Mouse (Mus musculus) lung, embryonic 15.5 days (tissue): Measurements from ENCODE around the gene Cep152. TPM values are rescaled to one million over a fixed set of nuclear protein-coding genes. Genes with fewer than 3 reads are reported as not detected.

Experiments
- ATAC-seq: fragments of 200-750 bp; cut with Nextera tagmentation; 2 replicates; pipeline ENCODE4 v1.8.0; 2017; ENCODE audit warnings: moderate number of reproducible peaks, borderline replicate concordance; ENCODE audit not compliant: low FRiP score, low TSS enrichment; ENCODE audit errors: extremely low read depth
- H3K27ac ChIP-seq: fragments of 300-500 bp; sonication (generic); 2 replicates; pipeline ENCODE4 v1.5.1; 2015; ENCODE audit warnings: moderate library complexity, mild to moderate bottlenecking, inconsistent platforms
- H3K27me3 ChIP-seq: fragments of 300-500 bp; sonication (generic); 2 replicates; pipeline ENCODE4 v1.6.1; 2015; ENCODE audit warnings: inconsistent platforms
- H3K36me3 ChIP-seq: fragments of 300-500 bp; sonication (generic); 2 replicates; pipeline ENCODE4 v1.6.1; 2015; ENCODE audit warnings: inconsistent platforms
- H3K4me1 ChIP-seq: fragments of 300-500 bp; sonication (generic); 2 replicates; pipeline ENCODE4 v1.6.1; 2015; ENCODE audit warnings: inconsistent platforms
- H3K4me2 ChIP-seq: fragments of 300-500 bp; sonication (generic); 2 replicates; pipeline ENCODE4 v1.6.1; 2015; ENCODE audit warnings: inconsistent platforms, mild to moderate bottlenecking, moderate library complexity
- H3K4me3 ChIP-seq: fragments of 300-500 bp; sonication (generic); 2 replicates; pipeline ENCODE4 v1.5.1; 2015; ENCODE audit warnings: mild to moderate bottlenecking, inconsistent platforms
- H3K9ac ChIP-seq: fragments of 300-500 bp; sonication (generic); 2 replicates; pipeline ENCODE4 v1.6.1; 2015; ENCODE audit warnings: inconsistent platforms
- H3K9me3 ChIP-seq: fragments of 300-500 bp; sonication (generic); 2 replicates; pipeline ENCODE4 v1.6.1; 2016; ENCODE audit warnings: inconsistent platforms
- WGBS: fragments of 180-500 bp; shearing (Covaris S2); methylation state at CpG from one replicate; pipeline ENCODE4 v1.1.7; 2015; 5-methylcytosine and 5-hydroxymethylcytosine counted together
- polyA plus RNA-seq: library from polyadenylated mRNA; unstranded; fragments of >200 nt; fragmentation: Nextera tagmentation; extraction: Ambion mirVana; gene quantifications from 2 replicates; pipeline ENCODE4 v1.2.1, GENCODE M21; 2015

Cep152 gene
- polyA plus RNA-seq, 1 experiment from 2014 or later = 8.1 TPM

- H3K9me3 ChIP-seq = no peaks in the 10 kb centered on the region
- H3K4me2 ChIP-seq = no peak overlapping the region
- no peaks in the 10 kb centered on the region for H3K27me3 ChIP-seq
- H3K9ac ChIP-seq = no peak overlapping the region
- peaks cover 71% of the 10 kb centered on the region for H3K36me3 ChIP-seq
- no peak for ATAC-seq
- 92% methylated on average over 12 of the region's 12 CpGs for WGBS
- H3K4me3 ChIP-seq = no peak overlapping the region
- H3K4me1 ChIP-seq = no peaks in the 10 kb centered on the region
- H3K27ac ChIP-seq = no peak overlapping the region
Observed at GRCm38 (mm10) chr2:125589287-125589686, 35.6 kb downstream of the Cep152 start.

- Histone ChIP-seq H3K27ac (no peak overlapping the region), H3K4me1 (no peaks in the 10 kb centered on the region), H3K9me3 (no peaks in the 10 kb centered on the region), H3K4me2 (no peak overlapping the region), H3K27me3 (no peaks in the 10 kb centered on the region), H3K9ac (no peak overlapping the region), H3K4me3 (no peak overlapping the region), H3K36me3 (peaks cover 50% of the 10 kb centered on the region)
- 71% methylated on average over 5 of the region's 5 CpGs for WGBS
- ATAC-seq = no peak
Observed at GRCm38 (mm10) chr2:125581081-125581480, 43.8 kb downstream of the Cep152 start.

- Histone ChIP-seq H3K27ac (no peak overlapping the region), H3K36me3 (peaks cover 52% of the 10 kb centered on the region), H3K4me2 (no peak overlapping the region), H3K4me3 (no peak overlapping the region), H3K9ac (no peak overlapping the region), H3K9me3 (no peaks in the 10 kb centered on the region), H3K4me1 (no peaks in the 10 kb centered on the region), H3K27me3 (no peaks in the 10 kb centered on the region)
- no peak for ATAC-seq
- WGBS = 61% methylated on average over 4 of the region's 4 CpGs
Observed at GRCm38 (mm10) chr2:125577670-125578069, 47.2 kb downstream of the Cep152 start.

- Histone ChIP-seq H3K4me1 (no peaks in the 10 kb centered on the region), H3K27ac (no peak overlapping the region), H3K4me2 (no peak overlapping the region), H3K9ac (no peak overlapping the region), H3K4me3 (no peak overlapping the region), H3K27me3 (no peaks in the 10 kb centered on the region), H3K9me3 (no peaks in the 10 kb centered on the region), H3K36me3 (peaks cover 50% of the 10 kb centered on the region)
- WGBS = 87% methylated on average over 8 of the region's 8 CpGs
- ATAC-seq = no peak
Observed at GRCm38 (mm10) chr2:125576498-125576897, 48.4 kb downstream of the Cep152 start.

- no peak overlapping the region for H3K4me3 ChIP-seq
- no peaks in the 10 kb centered on the region for H3K27me3 ChIP-seq
- no peak overlapping the region for H3K9ac ChIP-seq
- WGBS = 92% methylated on average over 3 of the region's 3 CpGs
- no peak overlapping the region for H3K27ac ChIP-seq
- peaks cover 49% of the 10 kb centered on the region for H3K36me3 ChIP-seq
- H3K4me1 ChIP-seq = no peaks in the 10 kb centered on the region
- no peak for ATAC-seq
- no peaks in the 10 kb centered on the region for H3K9me3 ChIP-seq
- H3K4me2 ChIP-seq = no peak overlapping the region
Observed at GRCm38 (mm10) chr2:125575766-125576165, 49.1 kb downstream of the Cep152 start.

GRCm38 (mm10) chr2:125563884-125564283, 61.0 kb downstream of the Cep152 start:
- Histone ChIP-seq H3K4me3 (no peak overlapping the region), H3K9ac (no peak overlapping the region), H3K9me3 (no peaks in the 10 kb centered on the region), H3K4me2 (no peak overlapping the region), H3K27me3 (no peaks in the 10 kb centered on the region), H3K27ac (no peak overlapping the region), H3K36me3 (peaks cover 49% of the 10 kb centered on the region), H3K4me1 (no peaks in the 10 kb centered on the region)
- WGBS = 85% methylated on average over 11 of the region's 11 CpGs
- no peak for ATAC-seq

- Histone ChIP-seq H3K27ac (no peak overlapping the region), H3K36me3 (peaks cover 35% of the 10 kb centered on the region), H3K4me1 (no peaks in the 10 kb centered on the region), H3K9me3 (no peaks in the 10 kb centered on the region), H3K4me2 (no peak overlapping the region), H3K9ac (no peak overlapping the region), H3K27me3 (no peaks in the 10 kb centered on the region), H3K4me3 (no peak overlapping the region)
- ATAC-seq = no peak
- 90% methylated on average over 8 of the region's 8 CpGs for WGBS
Observed at GRCm38 (mm10) chr2:125562407-125562806, 62.5 kb downstream of the Cep152 start.

- 86% methylated on average over 6 of the region's 6 CpGs for WGBS
- Histone ChIP-seq H3K4me2 (no peak overlapping the region), H3K9ac (no peak overlapping the region), H3K4me3 (no peak overlapping the region), H3K9me3 (no peaks in the 10 kb centered on the region), H3K27me3 (no peaks in the 10 kb centered on the region), H3K36me3 (peaks cover 15% of the 10 kb centered on the region), H3K27ac (no peak overlapping the region), H3K4me1 (no peaks in the 10 kb centered on the region)
- no peak for ATAC-seq
Observed at GRCm38 (mm10) chr2:125560037-125560436, 64.9 kb downstream of the Cep152 start.

- WGBS = 70% methylated on average over 19 of the region's 19 CpGs
- ATAC-seq = no peak
- H3K27me3 ChIP-seq = no peaks in the 10 kb centered on the region
- peaks cover 6% of the 10 kb centered on the region; the same call in 1 of the 2 replicates for H3K36me3 ChIP-seq
- H3K9me3 ChIP-seq = no peaks in the 10 kb centered on the region
- H3K4me2 ChIP-seq = no peak overlapping the region
- H3K4me1 ChIP-seq = no peaks in the 10 kb centered on the region
- no peak overlapping the region for H3K4me3 ChIP-seq
- no peak overlapping the region for H3K9ac ChIP-seq
- no peak overlapping the region for H3K27ac ChIP-seq
Observed at GRCm38 (mm10) chr2:125558634-125559589, 66.0 kb downstream of the Cep152 start.

GRCm38 (mm10) chr2:125555830-125556229, 69.1 kb downstream of the Cep152 start:
- no peak overlapping the region for H3K4me2 ChIP-seq
- no peaks in the 10 kb centered on the region for H3K9me3 ChIP-seq
- H3K27ac ChIP-seq = no peak overlapping the region
- H3K4me3 ChIP-seq = no peak overlapping the region
- WGBS = 71% methylated on average over 6 of the region's 6 CpGs
- H3K36me3 ChIP-seq = no peaks in the 10 kb centered on the region
- ATAC-seq = no peak
- H3K9ac ChIP-seq = no peak overlapping the region
- H3K4me1 ChIP-seq = no peaks in the 10 kb centered on the region
- H3K27me3 ChIP-seq = no peaks in the 10 kb centered on the region

- no peaks in the 10 kb centered on the region for H3K4me1 ChIP-seq
- no peak overlapping the region for H3K4me3 ChIP-seq
- H3K9ac ChIP-seq = no peak overlapping the region
- no peak overlapping the region for H3K4me2 ChIP-seq
- no peaks in the 10 kb centered on the region for H3K9me3 ChIP-seq
- H3K27me3 ChIP-seq = no peaks in the 10 kb centered on the region
- ATAC-seq = no peak
- H3K36me3 ChIP-seq = no peaks in the 10 kb centered on the region
- no peak overlapping the region for H3K27ac ChIP-seq
- WGBS = 29% methylated on average over 1 of the region's 1 CpGs
Observed at GRCm38 (mm10) chr2:125548806-125549578, 75.9 kb downstream of the Cep152 start.

GRCm38 (mm10) chr2:125544986-125545385, 79.9 kb downstream of the Cep152 start:
- H3K36me3 ChIP-seq = no peaks in the 10 kb centered on the region
- H3K9ac ChIP-seq = no peak overlapping the region
- no peak overlapping the region for H3K27ac ChIP-seq
- WGBS = 82% methylated on average over 3 of the region's 3 CpGs
- no peak overlapping the region for H3K4me3 ChIP-seq
- ATAC-seq = no peak
- no peaks in the 10 kb centered on the region for H3K9me3 ChIP-seq
- H3K4me1 ChIP-seq = peaks cover 3% of the 10 kb centered on the region; the same call in 1 of the 2 replicates
- H3K27me3 ChIP-seq = no peaks in the 10 kb centered on the region
- no peak overlapping the region for H3K4me2 ChIP-seq
